17 mouse cellular contexts compared by ENCODE assay signal in the genomic region with DNA sequence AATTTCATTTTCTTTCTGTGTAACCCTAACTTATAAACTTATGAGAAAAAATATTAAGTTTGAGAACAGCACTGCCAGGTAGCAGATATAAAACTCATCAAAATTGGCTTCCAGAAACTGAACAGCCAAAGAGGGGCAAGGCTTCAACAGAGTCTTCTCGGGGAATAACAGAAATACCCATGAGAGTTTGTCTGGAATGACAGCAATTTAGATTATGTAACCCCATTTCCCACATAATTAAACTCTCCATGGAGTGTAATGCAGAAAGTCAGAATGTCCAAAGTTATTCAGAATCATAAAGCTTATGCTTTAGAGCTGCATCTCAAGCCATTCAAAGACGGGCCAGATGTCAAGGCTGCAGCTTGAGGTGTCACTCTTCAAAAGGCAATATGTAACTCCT.
"Had no signal": no experiment of that assay in that cellular context is flagged by ENCODE, and none has a peak within 500 bp of the region (broad histone marks: within the 10 kb centered on the region; RNA-seq: fewer than 3 reads in every experiment).

No protein-coding gene starts in this region.

- H3K4me3 ChIP-seq: lung, embryonic 15.5 days; megakaryocyte, embryonic 14.5 days; midbrain, embryonic 13.5 days; midbrain, embryonic 15.5 days; neural tube, embryonic 12.5 days had no signal

- H3K9me3 ChIP-seq: lung, embryonic 15.5 days; midbrain, embryonic 13.5 days; midbrain, embryonic 15.5 days; neural tube, embryonic 12.5 days had no signal

- H3K27ac ChIP-seq: lung, embryonic 15.5 days; macrophage; midbrain, embryonic 13.5 days; midbrain, embryonic 15.5 days; neural tube, embryonic 12.5 days had no signal

- DNase-seq: lung, adult 2 months; lung, postnatal 14 days; lung, postnatal 36 days; right cerebral cortex, postnatal 25 days; right cerebral cortex, postnatal 4 days; spleen, adult 18-20 months; thymus, adult 18-20 months; thymus, postnatal 14 days; thymus, postnatal 36 days had no signal

- H3K4me1 ChIP-seq: lung, embryonic 15.5 days; megakaryocyte, embryonic 14.5 days; midbrain, embryonic 13.5 days; midbrain, embryonic 15.5 days; neural tube, embryonic 12.5 days had no signal

- H3K4me2 ChIP-seq: lung, embryonic 15.5 days; midbrain, embryonic 11.5 days; midbrain, embryonic 13.5 days; midbrain, embryonic 15.5 days; neural tube, embryonic 12.5 days had no signal

- ATAC-seq: lung, postnatal 0 days; midbrain, embryonic 13.5 days; midbrain, embryonic 15.5 days had no signal

- H3K27me3 ChIP-seq: lung, embryonic 15.5 days; megakaryocyte, embryonic 14.5 days; midbrain, embryonic 13.5 days; midbrain, embryonic 15.5 days; neural tube, embryonic 12.5 days had no signal

- H3K36me3 ChIP-seq: lung, embryonic 15.5 days; midbrain, embryonic 13.5 days; midbrain, embryonic 15.5 days; neural tube, embryonic 12.5 days had no signal

- H3K9ac ChIP-seq: lung, embryonic 15.5 days; midbrain, embryonic 13.5 days; midbrain, embryonic 15.5 days; neural tube, embryonic 12.5 days had no signal
